Mouse (Mus musculus) kidney, postnatal 0 days (tissue): Measurements from ENCODE around the gene E2f6. TPM values are rescaled to one million over a fixed set of nuclear protein-coding genes. Genes with fewer than 3 reads are reported as not detected.

Experiments used
- ATAC-seq: fragments of 200-750 bp; cut with Nextera tagmentation; replicated peaks from 2 replicates; pipeline ENCODE4 v1.8.0; 2017; ENCODE audit warnings: low read depth, moderate number of reproducible peaks, moderate TSS enrichment, moderate library complexity; ENCODE audit not compliant: low FRiP score
- DNase-seq: peaks from one replicate; pipeline ENCODE4 v3.0.0-alpha.2; 2016; ENCODE audit warnings: low spot score
- H3K27ac ChIP-seq: fragments of 300-500 bp; sonication (generic); 2 replicates; pipeline ENCODE4 v1.5.1; 2014; ENCODE audit warnings: mild to moderate bottlenecking
- H3K27me3 ChIP-seq: fragments of 300-500 bp; sonication (generic); 2 replicates; pipeline ENCODE4 v1.6.1; 2014; ENCODE audit warnings: low read length, mixed read lengths; ENCODE audit not compliant: insufficient read depth
- H3K36me3 ChIP-seq: fragments of 300-500 bp; sonication (generic); 2 replicates; pipeline ENCODE4 v1.6.1; 2014; ENCODE audit warnings: low read length, mixed read lengths; ENCODE audit not compliant: insufficient read depth
- H3K4me1 ChIP-seq: fragments of 300-500 bp; sonication (generic); replicated peaks from 2 replicates; pipeline ENCODE4 v1.6.1; 2014; ENCODE audit warnings: antibody characterized with exemption, low read length, mixed read lengths; ENCODE audit not compliant: insufficient read depth
- H3K4me2 ChIP-seq: fragments of 300-500 bp; sonication (generic); 2 replicates; pipeline ENCODE4 v1.6.1; 2014; ENCODE audit warnings: mild to moderate bottlenecking, low read length, moderate library complexity, mixed read lengths
- H3K4me3 ChIP-seq: fragments of 300-500 bp; sonication (generic); replicated peaks from 2 replicates; pipeline ENCODE4 v1.5.1; 2014; ENCODE audit warnings: low read depth, low read length
- H3K9ac ChIP-seq: fragments of 300-500 bp; sonication (generic); 2 replicates; pipeline ENCODE4 v1.6.1; 2014; ENCODE audit warnings: low read depth, low read length
- H3K9me3 ChIP-seq: fragments of 300-500 bp; sonication (generic); replicated peaks from 2 replicates; pipeline ENCODE4 v1.6.1; 2016; ENCODE audit warnings: low read length, inconsistent platforms, mixed read lengths
- CTCF ChIP-seq: IDR thresholded peaks from 2 replicates; pipeline ENCODE4 v1.5.1; 2016; ENCODE audit warnings: antibody characterized with exemption, low read depth, mild to moderate bottlenecking, moderate library complexity
- WGBS: fragments of 180-500 bp; shearing (Covaris S2); extraction: QIAGEN DNeasy Blood & Tissue Kit; methylation state at CpG from one replicate; pipeline ENCODE4 v1.1.7; 2014; 5-methylcytosine and 5-hydroxymethylcytosine counted together
- polyA plus RNA-seq: library from polyadenylated mRNA; unstranded; fragments of >200 nt; fragmentation: Nextera tagmentation; extraction: Ambion mirVana; gene quantifications from 2 replicates; pipeline ENCODE4 v1.2.1, GENCODE M21; 2015

The E2f6 gene
- polyA plus RNA-seq, 1 experiment from 2014 or later = 26.8 TPM

GRCm38 (mm10) chr12:16840842-16841782, 30.3 kb downstream of the E2f6 start:
- H3K9ac ChIP-seq = no peak overlapping the region
- no peaks in the 10 kb centered on the region for H3K36me3 ChIP-seq
- H3K4me2 ChIP-seq = no peak overlapping the region
- ATAC-seq (no peak), DNase-seq (no peak)
- 65% methylated on average over 8 of the region's 8 CpGs for WGBS
- H3K27ac ChIP-seq = 0 out of 2 replicates have a peak overlapping the region, but pooled peaks have one; percentile 6
- no peaks in the 10 kb centered on the region for H3K4me1 ChIP-seq
- no peaks in the 10 kb centered on the region for H3K27me3 ChIP-seq
- no peak overlapping the region for H3K4me3 ChIP-seq
- no peaks in the 10 kb centered on the region for H3K9me3 ChIP-seq
- TF ChIP-seq CTCF = no peak

- 0 out of 2 replicates have a peak, but pooled peaks have one; percentile 53 for ATAC-seq
- Histone ChIP-seq H3K4me3 (no peak overlapping the region), H3K9ac (no peak overlapping the region), H3K9me3 (no peaks in the 10 kb centered on the region), H3K27ac (peak overlapping the region; percentile 71), H3K4me2 (no peak overlapping the region), H3K36me3 (no peaks in the 10 kb centered on the region), H3K4me1 (no peaks in the 10 kb centered on the region), H3K27me3 (no peaks in the 10 kb centered on the region)
- 32% methylated on average over 14 of the region's 14 CpGs for WGBS
- peak; percentile 79 for DNase-seq
- TF ChIP-seq CTCF = no peak
Measured at GRCm38 (mm10) chr12:16844623-16845592, 34.1 kb downstream of the E2f6 start.

GRCm38 (mm10) chr12:16847204-16847792, 36.5 kb downstream of the E2f6 start:
- no peak for TF ChIP-seq CTCF
- H3K4me1 ChIP-seq = no peaks in the 10 kb centered on the region
- no peak overlapping the region for H3K9ac ChIP-seq
- H3K27ac ChIP-seq = no peak overlapping the region
- WGBS = 88% methylated on average over 4 of the region's 4 CpGs
- ATAC-seq (no peak), DNase-seq (no peak)
- H3K4me3 ChIP-seq = no peak overlapping the region
- no peaks in the 10 kb centered on the region for H3K36me3 ChIP-seq
- no peaks in the 10 kb centered on the region for H3K9me3 ChIP-seq
- H3K27me3 ChIP-seq = no peaks in the 10 kb centered on the region
- H3K4me2 ChIP-seq = no peak overlapping the region

GRCm38 (mm10) chr12:16848501-16848900, 37.7 kb downstream of the E2f6 start:
- ATAC-seq (no peak), DNase-seq (no peak)
- Histone ChIP-seq H3K27me3 (no peaks in the 10 kb centered on the region), H3K9me3 (no peaks in the 10 kb centered on the region), H3K36me3 (no peaks in the 10 kb centered on the region), H3K4me1 (0 out of 2 replicates have a peak, but pooled peaks cover 1% of the 10 kb centered on the region), H3K27ac (no peak overlapping the region), H3K4me2 (no peak overlapping the region), H3K4me3 (no peak overlapping the region), H3K9ac (no peak overlapping the region)
- TF ChIP-seq CTCF = no peak
- 82% methylated on average over 2 of the region's 2 CpGs for WGBS

- no peak overlapping the region for H3K9ac ChIP-seq
- no peak for DNase-seq
- no peaks in the 10 kb centered on the region for H3K9me3 ChIP-seq
- H3K27ac ChIP-seq = no peak overlapping the region
- 0 out of 2 replicates have a peak, but pooled peaks cover 6% of the 10 kb centered on the region for H3K4me1 ChIP-seq
- WGBS = 33% methylated on average over 2 of the region's 2 CpGs
- no peaks in the 10 kb centered on the region for H3K36me3 ChIP-seq
- no peaks in the 10 kb centered on the region for H3K27me3 ChIP-seq
- H3K4me2 ChIP-seq = no peak overlapping the region
- H3K4me3 ChIP-seq = no peak overlapping the region
- no peak for ATAC-seq
- no peak for TF ChIP-seq CTCF
Measured at GRCm38 (mm10) chr12:16849821-16850220, 39.1 kb downstream of the E2f6 start.
